Mouse (Mus musculus) lung, adult 2 months (tissue): ENCODE results near the gene Morn4.

ENCODE experiments used
- CTCF ChIP-seq: fragments of 200-500 bp; IDR thresholded peaks from 2 replicates; pipeline ENCODE4 v1.5.1; 2011; ENCODE audit warnings: mild to moderate bottlenecking, low read length, control low read depth; ENCODE audit not compliant: insufficient read depth
- POLR2A ChIP-seq: fragments of 200-500 bp; IDR thresholded peaks from 2 replicates; pipeline ENCODE4 v1.6.1; 2011; ENCODE audit warnings: low read depth, mild to moderate bottlenecking, control low read depth, low read length, borderline replicate concordance; ENCODE audit errors: extremely low read depth

GRCm38 (mm10) chr19:42130294-42130606 lies 44.1 kb upstream of the Morn4 start:
- TF ChIP-seq CTCF: no peak
- no peak for TF ChIP-seq POLR2A
